Mouse (Mus musculus): ENCODE measurements around the gene Ankrd52. TPM values are rescaled to one million over a fixed set of nuclear protein-coding genes. Genes with fewer than 3 reads are reported as not detected.

Gene Ankrd52
- polyA plus RNA-seq, 1 experiment from 2014 or later, result 4.3 TPM

GRCm38 (mm10) chr10:128362568-128362967 is 14.3 kb upstream of the Ankrd52 start:
- ATAC-seq (ENCODE audit: low FRiP score, low TSS enrichment), result 0 out of 2 replicates have a peak, but pooled peaks have one; percentile 17
- no peak for DNase-seq (ENCODE audit: low spot score)

DNA sequence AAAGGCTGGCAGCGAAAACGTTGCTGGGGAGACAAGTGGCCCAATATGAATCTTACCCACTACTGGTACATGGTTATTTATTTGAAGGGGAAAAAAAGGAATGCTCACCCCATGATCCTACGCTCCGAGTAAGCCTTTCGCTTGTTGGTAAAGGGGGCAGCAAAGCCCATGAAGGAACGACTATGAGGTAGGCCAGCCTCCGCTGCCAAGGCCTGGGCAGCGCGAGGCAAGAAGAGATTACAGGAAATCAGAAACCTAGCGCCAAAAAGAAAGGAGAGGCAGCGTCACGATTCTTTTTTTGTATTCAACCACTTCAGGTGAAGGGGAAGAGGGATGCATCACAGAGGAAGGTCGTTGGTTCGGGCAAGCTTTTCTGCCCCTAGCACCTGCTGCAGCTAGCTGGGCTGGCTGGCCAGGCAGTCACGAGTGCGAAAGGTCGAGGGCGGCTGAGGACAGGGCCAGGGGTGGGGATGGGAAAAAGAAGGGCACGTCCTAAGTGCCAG is 9.0 kb upstream of the Ankrd52 start:
- Histone ChIP-seq H3K27me3 (ENCODE audit: control insufficient read depth, insufficient read depth, low read length) (no peaks in the 10 kb centered on the region), H3K4me2 (replicated peaks; ENCODE audit: low read depth) (peak overlapping the region; percentile 62), H3K4me1 (replicated peaks; ENCODE audit: control insufficient read depth, insufficient read depth) (no peaks in the 10 kb centered on the region), H3K4me3 (ENCODE audit: low read depth, low read length) (peak overlapping the region; percentile 66), H3K9me3 (ENCODE audit: control insufficient read depth, low read length) (no peaks in the 10 kb centered on the region), H3K27ac (replicated peaks) (peak overlapping the region; percentile 95), H3K36me3 (ENCODE audit: control insufficient read depth, insufficient read depth, low read length) (peaks cover 5% of the 10 kb centered on the region; the same call in 1 of the 2 replicates), H3K9ac (ENCODE audit: low read length) (peak overlapping the region; percentile 76)
- DNase-seq (ENCODE audit: low spot score) (no peak), ATAC-seq (ENCODE audit: low FRiP score, low TSS enrichment) (no peak)
- 15% methylated on average over 19 of the region's 19 CpGs for WGBS
- TF ChIP-seq EP300 (optimal IDR thresholded peaks at IDR 0.05) (no peak), CTCF (IDR thresholded peaks at IDR 0.05; ENCODE audit: low read depth) (no peak)

More at GRCm38 (mm10) chr10:128362568-128362967, 14.3 kb upstream of the Ankrd52 start:
- Histone ChIP-seq H3K36me3 (ENCODE audit: control insufficient read depth, insufficient read depth, low read length) (peaks cover 16% of the 10 kb centered on the region; the same call in 1 of the 2 replicates), H3K9me3 (ENCODE audit: control insufficient read depth, low read length) (no peaks in the 10 kb centered on the region), H3K27ac (replicated peaks) (no peak overlapping the region), H3K4me3 (ENCODE audit: low read depth, low read length) (no peak overlapping the region), H3K27me3 (ENCODE audit: control insufficient read depth, insufficient read depth, low read length) (no peaks in the 10 kb centered on the region), H3K9ac (ENCODE audit: low read length) (no peak overlapping the region), H3K4me2 (replicated peaks; ENCODE audit: low read depth) (no peak overlapping the region), H3K4me1 (replicated peaks; ENCODE audit: control insufficient read depth, insufficient read depth) (no peaks in the 10 kb centered on the region)
- TF ChIP-seq CTCF (IDR thresholded peaks at IDR 0.05; ENCODE audit: low read depth) (peak; percentile 73), EP300 (optimal IDR thresholded peaks at IDR 0.05) (no peak)
- WGBS, result 47% methylated on average over 3 of the region's 3 CpGs

DNA sequence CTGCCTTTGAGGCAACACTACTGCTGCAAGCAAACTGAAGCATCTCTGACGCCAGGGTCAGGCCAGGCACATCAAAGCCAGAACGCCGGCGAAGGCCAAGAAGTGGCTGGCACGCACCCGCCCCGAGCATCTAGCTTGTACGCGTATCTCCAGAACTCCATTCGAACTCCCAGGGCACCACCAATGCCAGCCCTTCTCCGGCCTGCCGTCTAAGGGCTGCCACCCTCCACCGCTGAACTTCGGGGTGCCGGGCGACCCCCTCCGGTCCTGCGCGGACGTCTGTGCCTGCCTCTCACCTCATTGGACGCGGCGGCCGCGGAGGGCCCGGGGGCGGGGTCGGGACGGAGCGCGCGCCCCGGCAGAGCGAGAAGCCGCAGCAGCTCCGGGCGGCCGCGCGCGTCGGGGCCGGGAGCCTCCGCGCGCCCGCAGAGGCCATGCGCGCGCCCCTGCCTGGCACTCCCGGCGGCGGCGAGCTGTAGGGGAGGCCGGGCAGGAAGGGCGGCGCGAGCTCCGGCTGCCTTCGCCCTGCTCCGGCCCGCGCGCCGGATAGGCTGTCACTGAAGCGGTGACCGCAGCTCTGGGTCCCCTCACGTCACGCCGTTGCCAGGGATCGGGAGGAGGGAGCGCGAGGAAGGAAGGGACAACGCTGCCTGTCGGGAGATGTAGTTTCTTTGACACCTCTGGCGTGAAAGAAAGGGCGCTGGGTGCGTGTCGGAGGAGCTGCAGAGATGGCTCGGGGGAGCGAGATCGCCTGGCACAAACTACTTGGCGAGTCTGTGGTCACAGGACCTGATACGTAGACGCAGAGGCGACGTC is 8.3 kb upstream of the Ankrd52 start, which contains the start of gene Coq10a:
Gene Coq10a, minus strand, starts transcription at position 596 of the 816 bp plus-strand sequence.
- Histone ChIP-seq H3K9me3 (ENCODE audit: control insufficient read depth, low read length) (no peaks in the 10 kb centered on the region), H3K4me3 (ENCODE audit: low read depth, low read length) (peak within 1 kb of the TSS; percentile 66), H3K27me3 (ENCODE audit: control insufficient read depth, insufficient read depth, low read length) (no peaks in the 10 kb centered on the region), H3K27ac (replicated peaks) (peak within 1 kb of the TSS; percentile 95), H3K9ac (ENCODE audit: low read length) (peak within 1 kb of the TSS; percentile 76), H3K36me3 (ENCODE audit: control insufficient read depth, insufficient read depth, low read length) (no peaks in the 10 kb centered on the region), H3K4me2 (replicated peaks; ENCODE audit: low read depth) (peak within 1 kb of the TSS; percentile 62), H3K4me1 (replicated peaks; ENCODE audit: control insufficient read depth, insufficient read depth) (no peaks in the 10 kb centered on the region)
- DNase-seq (ENCODE audit: low spot score) (peak; percentile 94), ATAC-seq (ENCODE audit: low FRiP score, low TSS enrichment) (peak; percentile 95)
- TF ChIP-seq CTCF (IDR thresholded peaks at IDR 0.05; ENCODE audit: low read depth), result 0 out of 2 replicates have a peak, but pooled peaks have one; percentile 12
- no peak for TF ChIP-seq EP300 (optimal IDR thresholded peaks at IDR 0.05)
- under 1% methylated on average over 64 of the region's 87 CpGs for WGBS

- TF ChIP-seq EP300 (optimal IDR thresholded peaks at IDR 0.05), result no peak
- Histone ChIP-seq H3K27me3 (ENCODE audit: control insufficient read depth, insufficient read depth, low read length) (no peaks in the 10 kb centered on the region), H3K4me1 (replicated peaks; ENCODE audit: control insufficient read depth, insufficient read depth) (no peaks in the 10 kb centered on the region), H3K9me3 (ENCODE audit: control insufficient read depth, low read length) (no peaks in the 10 kb centered on the region), H3K4me2 (replicated peaks; ENCODE audit: low read depth) (peak overlapping the region; percentile 62), H3K36me3 (ENCODE audit: control insufficient read depth, insufficient read depth, low read length) (no peaks in the 10 kb centered on the region), H3K4me3 (ENCODE audit: low read depth, low read length) (peak overlapping the region; percentile 66), H3K9ac (ENCODE audit: low read length) (peak overlapping the region; percentile 76), H3K27ac (replicated peaks) (peak overlapping the region; percentile 95)
- ATAC-seq (ENCODE audit: low FRiP score, low TSS enrichment) (no peak), DNase-seq (ENCODE audit: low spot score) (no peak)
- 2% methylated on average over 9 of the region's 9 CpGs for WGBS
These were observed 7.7 kb upstream of the Ankrd52 start for GRCm38 (mm10) chr10:128369218-128369543.

DNA sequence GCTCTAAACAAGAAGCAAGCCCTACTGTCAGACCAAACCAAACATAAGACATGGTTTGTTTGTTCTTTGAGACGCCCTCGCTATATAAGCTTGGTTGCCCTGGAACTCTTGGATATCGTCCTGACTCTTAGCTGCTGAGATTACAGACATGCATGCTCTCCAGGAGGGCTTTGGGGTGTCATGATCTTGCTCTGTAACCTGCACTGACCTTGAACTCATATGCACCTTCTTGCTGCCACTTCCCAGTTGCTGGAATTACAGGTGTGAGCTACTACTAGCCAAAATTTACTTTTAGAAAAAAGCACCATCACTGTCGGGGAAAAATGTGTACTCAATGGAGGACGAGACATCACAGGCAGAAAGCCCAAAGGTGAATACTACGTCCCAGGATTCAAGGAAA is 7.3 kb upstream of the Ankrd52 start:
- Histone ChIP-seq H3K4me2 (replicated peaks; ENCODE audit: low read depth) (peak overlapping the region; percentile 62), H3K4me1 (replicated peaks; ENCODE audit: control insufficient read depth, insufficient read depth) (no peaks in the 10 kb centered on the region), H3K27ac (replicated peaks) (peak overlapping the region; percentile 95), H3K4me3 (ENCODE audit: low read depth, low read length) (0 out of 2 replicates have a peak overlapping the region, but pooled peaks have one; percentile 66), H3K9ac (ENCODE audit: low read length) (no peak overlapping the region; the same call in 1 of the 2 replicates), H3K27me3 (ENCODE audit: control insufficient read depth, insufficient read depth, low read length) (no peaks in the 10 kb centered on the region), H3K9me3 (ENCODE audit: control insufficient read depth, low read length) (no peaks in the 10 kb centered on the region), H3K36me3 (ENCODE audit: control insufficient read depth, insufficient read depth, low read length) (no peaks in the 10 kb centered on the region)
- ATAC-seq (ENCODE audit: low FRiP score, low TSS enrichment) (no peak), DNase-seq (ENCODE audit: low spot score) (no peak)
- TF ChIP-seq CTCF (IDR thresholded peaks at IDR 0.05; ENCODE audit: low read depth), result no peak
- no peak for TF ChIP-seq EP300 (optimal IDR thresholded peaks at IDR 0.05)
- WGBS, result 61% methylated on average over 6 of the region's 6 CpGs

DNA sequence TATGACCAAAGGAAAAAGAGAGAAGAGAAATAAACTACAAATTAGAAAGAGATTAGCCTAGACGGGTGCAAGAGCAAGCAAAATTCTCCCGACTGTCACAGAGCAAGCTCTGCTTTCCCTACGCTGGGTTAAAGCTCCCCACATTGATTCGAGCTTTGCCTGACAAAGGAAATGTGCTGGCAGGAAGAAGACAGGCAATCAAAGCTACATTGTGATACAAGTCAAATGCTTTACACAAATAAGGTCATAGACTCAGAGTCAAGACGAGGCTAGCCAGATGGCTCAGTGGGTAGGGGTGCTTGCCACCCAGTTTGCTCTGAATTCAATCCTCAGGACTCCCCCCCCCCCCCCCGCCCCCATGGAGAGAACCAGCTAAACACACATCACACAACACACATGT is 6.9 kb upstream of the Ankrd52 start:
- H3K27me3 ChIP-seq (ENCODE audit: control insufficient read depth, insufficient read depth, low read length), result no peaks in the 10 kb centered on the region
- TF ChIP-seq CTCF (IDR thresholded peaks at IDR 0.05; ENCODE audit: low read depth) (no peak), EP300 (optimal IDR thresholded peaks at IDR 0.05) (no peak)
- ATAC-seq (ENCODE audit: low FRiP score, low TSS enrichment) (no peak), DNase-seq (ENCODE audit: low spot score) (no peak)
- H3K9ac ChIP-seq (ENCODE audit: low read length), result no peak overlapping the region
- no peaks in the 10 kb centered on the region for H3K9me3 ChIP-seq (ENCODE audit: control insufficient read depth, low read length)
- H3K36me3 ChIP-seq (ENCODE audit: control insufficient read depth, insufficient read depth, low read length), result no peaks in the 10 kb centered on the region
- H3K27ac ChIP-seq (replicated peaks), result no peak overlapping the region
- 67% methylated on average over 5 of the region's 6 CpGs for WGBS
- H3K4me3 ChIP-seq (ENCODE audit: low read depth, low read length), result no peak overlapping the region
- H3K4me2 ChIP-seq (replicated peaks; ENCODE audit: low read depth), result no peak overlapping the region
- H3K4me1 ChIP-seq (replicated peaks; ENCODE audit: control insufficient read depth, insufficient read depth), result no peaks in the 10 kb centered on the region
